Mouse (Mus musculus): ENCODE results near the gene Greb1.

- TF ChIP-seq UBTF (IDR thresholded peaks at IDR 0.05; ENCODE audit: borderline replicate concordance, insufficient read depth, low read depth, low read length) (no peak), CTCF (IDR thresholded peaks at IDR 0.05 in 2 of 3, conservative IDR thresholded peaks at IDR 0.05 in 1 of 3; ENCODE audit: control insufficient read depth in 1 of 3, insufficient read depth in 1 of 3, low read depth in 2 of 3, low read length in 3 of 3, poor library complexity in 1 of 3, severe bottlenecking in 1 of 3) (no peak), CHD2 (IDR thresholded peaks at IDR 0.05; ENCODE audit: low read length) (no peak), ZC3H11A (IDR thresholded peaks at IDR 0.05; ENCODE audit: low read depth, low read length) (no peak), POLR2A (IDR thresholded peaks at IDR 0.05; ENCODE audit: control insufficient read depth in 1 of 2, insufficient read depth in 1 of 2, low read depth in 1 of 2, low read length in 2 of 2, poor library complexity in 1 of 2) (no peak), TBP (IDR thresholded peaks at IDR 0.05; ENCODE audit: low read depth, low read length) (no peak), ETS1 (IDR thresholded peaks at IDR 0.05; ENCODE audit: low read depth, low read length) (no peak), POLR2AphosphoS5 (IDR thresholded peaks at IDR 0.05; ENCODE audit: borderline replicate concordance, low read depth, low read length) (no peak), SMC3 (IDR thresholded peaks at IDR 0.05; ENCODE audit: low read depth, low read length) (no peak), BHLHE40 (IDR thresholded peaks at IDR 0.05; ENCODE audit: borderline replicate concordance, low read depth, low read length) (no peak)
Measured at GRCm38 (mm10) chr12:16646780-16647409, 153.8 kb downstream of the Greb1 start.
